Mouse (Mus musculus): ENCODE data around the gene Smg6. TPM values are rescaled to one million over a fixed set of nuclear protein-coding genes. Genes with fewer than 3 reads are reported as not detected.
A peak's percentile ranks its signal among the peaks of the same experiment; 100 is the strongest.

Smg6 gene
- polyA plus RNA-seq, 1 experiment, result 39.3 TPM

- TF ChIP-seq POLR2A (IDR thresholded peaks at IDR 0.05; ENCODE audit: borderline replicate concordance, extremely low read depth, insufficient read depth, insufficient read length, poor library complexity, severe bottlenecking) (no peak), CTCF (IDR thresholded peaks at IDR 0.05; ENCODE audit: borderline replicate concordance, extremely low read depth, insufficient read depth, insufficient read length) (no peak)
- DNase-seq (ENCODE audit: low read depth), result no peak
Observed at GRCm38 (mm10) chr11:75197956-75198355, 272.3 kb downstream of the Smg6 start.

GRCm38 (mm10) chr11:75198792-75199191, 273.2 kb downstream of the Smg6 start:
- DNase-seq (ENCODE audit: low read depth), result no peak
- TF ChIP-seq CTCF (IDR thresholded peaks at IDR 0.05; ENCODE audit: borderline replicate concordance, extremely low read depth, insufficient read depth, insufficient read length) (no peak), POLR2A (IDR thresholded peaks at IDR 0.05; ENCODE audit: borderline replicate concordance, extremely low read depth, insufficient read depth, insufficient read length, poor library complexity, severe bottlenecking) (no peak)

GRCm38 (mm10) chr11:75199951-75200350, 274.3 kb downstream of the Smg6 start:
- TF ChIP-seq CTCF (IDR thresholded peaks at IDR 0.05; ENCODE audit: borderline replicate concordance, extremely low read depth, insufficient read depth, insufficient read length), result no peak
- no peak for DNase-seq (ENCODE audit: low read depth)

- no peak for TF ChIP-seq POLR2A (IDR thresholded peaks at IDR 0.05; ENCODE audit: borderline replicate concordance, extremely low read depth, insufficient read depth, insufficient read length, poor library complexity, severe bottlenecking)
- no peak for TF ChIP-seq CTCF (IDR thresholded peaks at IDR 0.05; ENCODE audit: borderline replicate concordance, extremely low read depth, insufficient read depth, insufficient read length)
- DNase-seq (ENCODE audit: low read depth), result no peak
Observed at GRCm38 (mm10) chr11:75200935-75201334, 275.3 kb downstream of the Smg6 start.

- TF ChIP-seq CTCF (IDR thresholded peaks at IDR 0.05; ENCODE audit: borderline replicate concordance, extremely low read depth, insufficient read depth, insufficient read length) (no peak), POLR2A (IDR thresholded peaks at IDR 0.05; ENCODE audit: borderline replicate concordance, extremely low read depth, insufficient read depth, insufficient read length, poor library complexity, severe bottlenecking) (no peak)
- no peak for DNase-seq (ENCODE audit: low read depth)
Observed at GRCm38 (mm10) chr11:75201721-75202120, 276.1 kb downstream of the Smg6 start.

- TF ChIP-seq CTCF (IDR thresholded peaks at IDR 0.05; ENCODE audit: borderline replicate concordance, extremely low read depth, insufficient read depth, insufficient read length), result no peak
- TF ChIP-seq POLR2A (IDR thresholded peaks at IDR 0.05; ENCODE audit: borderline replicate concordance, extremely low read depth, insufficient read depth, insufficient read length, poor library complexity, severe bottlenecking), result no peak
Observed at GRCm38 (mm10) chr11:75203926-75204325, 278.3 kb downstream of the Smg6 start.

GRCm38 (mm10) chr11:75204472-75204871, 278.8 kb downstream of the Smg6 start:
- no peak for DNase-seq (ENCODE audit: low read depth)

More at GRCm38 (mm10) chr11:75203926-75204325, 278.3 kb downstream of the Smg6 start:
- no peak for DNase-seq (ENCODE audit: low read depth)

GRCm38 (mm10) chr11:75206347-75206746, 280.7 kb downstream of the Smg6 start:
- TF ChIP-seq POLR2A (IDR thresholded peaks at IDR 0.05; ENCODE audit: borderline replicate concordance, extremely low read depth, insufficient read depth, insufficient read length, poor library complexity, severe bottlenecking) (no peak), CTCF (IDR thresholded peaks at IDR 0.05; ENCODE audit: borderline replicate concordance, extremely low read depth, insufficient read depth, insufficient read length) (no peak)
- no peak for DNase-seq (ENCODE audit: low read depth)

More at GRCm38 (mm10) chr11:75204472-75204871, 278.8 kb downstream of the Smg6 start:
- TF ChIP-seq CTCF (IDR thresholded peaks at IDR 0.05; ENCODE audit: borderline replicate concordance, extremely low read depth, insufficient read depth, insufficient read length) (no peak), POLR2A (IDR thresholded peaks at IDR 0.05; ENCODE audit: borderline replicate concordance, extremely low read depth, insufficient read depth, insufficient read length, poor library complexity, severe bottlenecking) (no peak)

- TF ChIP-seq CTCF (IDR thresholded peaks at IDR 0.05; ENCODE audit: borderline replicate concordance, extremely low read depth, insufficient read depth, insufficient read length), result no peak
- no peak for TF ChIP-seq POLR2A (IDR thresholded peaks at IDR 0.05; ENCODE audit: borderline replicate concordance, extremely low read depth, insufficient read depth, insufficient read length, poor library complexity, severe bottlenecking)
- DNase-seq (ENCODE audit: low read depth), result no peak
Observed at GRCm38 (mm10) chr11:75209363-75209762, 283.7 kb downstream of the Smg6 start.

- TF ChIP-seq CTCF (IDR thresholded peaks at IDR 0.05; ENCODE audit: borderline replicate concordance, extremely low read depth, insufficient read depth, insufficient read length) (no peak), POLR2A (IDR thresholded peaks at IDR 0.05; ENCODE audit: borderline replicate concordance, extremely low read depth, insufficient read depth, insufficient read length, poor library complexity, severe bottlenecking) (no peak)
- no peak for DNase-seq (ENCODE audit: low read depth)
Observed at GRCm38 (mm10) chr11:75210093-75210492, 284.5 kb downstream of the Smg6 start.

- DNase-seq (ENCODE audit: low read depth), result peak; percentile 43
- TF ChIP-seq CTCF (IDR thresholded peaks at IDR 0.05; ENCODE audit: borderline replicate concordance, extremely low read depth, insufficient read depth, insufficient read length), result no peak
- no peak for TF ChIP-seq POLR2A (IDR thresholded peaks at IDR 0.05; ENCODE audit: borderline replicate concordance, extremely low read depth, insufficient read depth, insufficient read length, poor library complexity, severe bottlenecking)
Observed at GRCm38 (mm10) chr11:75210755-75211154, 285.1 kb downstream of the Smg6 start.

- DNase-seq (ENCODE audit: low read depth), result peak; percentile 59
- TF ChIP-seq POLR2A (IDR thresholded peaks at IDR 0.05; ENCODE audit: borderline replicate concordance, extremely low read depth, insufficient read depth, insufficient read length, poor library complexity, severe bottlenecking), result no peak
- TF ChIP-seq CTCF (IDR thresholded peaks at IDR 0.05; ENCODE audit: borderline replicate concordance, extremely low read depth, insufficient read depth, insufficient read length), result no peak
Observed at GRCm38 (mm10) chr11:75212031-75212667, 286.5 kb downstream of the Smg6 start.

Data from brain, embryonic 14.5 days (tissue).